Mouse (Mus musculus) kidney, embryonic 16.5 days (tissue): Measurements from ENCODE around the gene Prox2. TPM values are rescaled to one million over a fixed set of nuclear protein-coding genes. Genes with fewer than 3 reads are reported as not detected.
A peak's percentile ranks its signal among the peaks of the same experiment; 100 is the strongest.
"Not testable (repeated sequence)": the region's sequence is repeated elsewhere in the genome, so short reads cannot be mapped to it uniquely, and the experiment has no call there.

Experiments used
- ATAC-seq: fragments of 200-750 bp; cut with Nextera tagmentation; 2 replicates; pipeline ENCODE4 v1.8.0; 2017; ENCODE audit warnings: moderate TSS enrichment; ENCODE audit not compliant: low FRiP score, low TSS enrichment
- H3K27ac ChIP-seq: fragments of 300-500 bp; sonication (generic); 2 replicates; pipeline ENCODE4 v1.5.1; 2014; ENCODE audit warnings: low read length
- H3K27me3 ChIP-seq: fragments of 300-500 bp; sonication (generic); 2 replicates; pipeline ENCODE4 v1.6.1; 2014; ENCODE audit warnings: low read length, control low read depth, mixed read lengths; ENCODE audit not compliant: insufficient read depth
- H3K36me3 ChIP-seq: fragments of 300-500 bp; sonication (generic); 2 replicates; pipeline ENCODE4 v1.6.1; 2014; ENCODE audit warnings: low read length, control low read depth, mixed read lengths; ENCODE audit not compliant: insufficient read depth
- H3K4me1 ChIP-seq: fragments of 300-500 bp; sonication (generic); 2 replicates; pipeline ENCODE4 v1.6.1; 2014; ENCODE audit warnings: low read length, control low read depth, mixed read lengths; ENCODE audit not compliant: insufficient read depth
- H3K4me2 ChIP-seq: fragments of 300-500 bp; sonication (generic); replicated peaks from 2 replicates; pipeline ENCODE4 v1.6.1; 2014; ENCODE audit warnings: low read depth, low read length
- H3K4me3 ChIP-seq: fragments of 300-500 bp; sonication (generic); 2 replicates; pipeline ENCODE4 v1.5.1; 2014; ENCODE audit warnings: mild to moderate bottlenecking, low read length
- H3K9ac ChIP-seq: fragments of 300-500 bp; sonication (generic); replicated peaks from 2 replicates; pipeline ENCODE4 v1.6.1; 2014; ENCODE audit warnings: low read length
- H3K9me3 ChIP-seq: fragments of 300-500 bp; sonication (generic); 2 replicates; pipeline ENCODE4 v1.6.1; 2016; ENCODE audit warnings: low read length, control low read depth
- WGBS: fragments of 180-500 bp; shearing (Covaris S2); extraction: QIAGEN DNeasy Blood & Tissue Kit; methylation state at CpG from one replicate; pipeline ENCODE4 v1.1.7; 2014; 5-methylcytosine and 5-hydroxymethylcytosine counted together
- polyA plus RNA-seq: library from polyadenylated mRNA; unstranded; fragments of >200 nt; fragmentation: Nextera tagmentation; extraction: Ambion mirVana; gene quantifications from 2 replicates; pipeline ENCODE4 v1.2.1, GENCODE M21; 2015

Gene Prox2
- polyA plus RNA-seq, 1 experiment from 2014 or later: 3.7 TPM

DNA sequence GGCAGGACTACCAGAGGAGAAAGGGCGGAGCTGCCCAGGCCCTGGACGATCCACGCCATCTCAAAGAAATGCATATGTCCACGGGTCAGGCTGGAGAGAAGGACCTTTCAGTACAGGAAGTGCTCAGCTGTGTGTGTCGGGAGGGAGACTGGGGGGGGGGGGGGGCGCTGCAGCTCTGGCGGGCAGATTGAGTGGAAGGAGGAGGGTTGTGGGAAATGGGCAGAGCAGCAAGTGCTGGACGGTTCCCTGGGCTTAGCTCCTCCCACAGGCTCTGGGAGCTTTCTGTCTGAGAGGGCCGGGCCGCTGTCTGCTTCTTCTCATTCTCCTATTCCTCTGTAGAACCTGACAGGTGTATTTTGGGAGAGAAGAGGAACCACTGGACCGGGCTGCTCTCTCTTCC is 35.8 kb upstream of the Prox2 start:
- H3K4me2 ChIP-seq: no peak overlapping the region
- peak; percentile 13; the same call in 1 of the 2 replicates for ATAC-seq

DNA sequence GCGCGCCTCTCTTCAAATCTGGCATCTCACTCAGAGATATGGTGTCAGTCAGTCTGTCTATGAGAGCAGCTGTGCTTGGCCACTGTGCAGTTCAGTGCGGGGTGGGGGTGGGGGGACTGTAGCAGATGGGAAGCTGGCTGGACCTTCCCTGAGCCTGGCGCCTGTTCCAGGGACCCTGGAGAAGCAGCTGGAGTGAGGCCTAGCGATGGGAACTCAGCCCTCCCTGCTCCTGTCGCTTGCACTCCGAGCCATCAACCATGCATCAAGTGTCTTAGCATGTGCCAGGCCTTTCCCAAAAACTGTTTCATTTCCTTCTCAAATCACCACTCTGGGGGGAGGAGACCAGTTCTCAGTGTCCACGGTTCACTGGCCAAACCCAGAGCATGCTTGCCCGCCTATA is 35.1 kb upstream of the Prox2 start:
- 55% methylated on average over 9 of the region's 9 CpGs for WGBS
- H3K4me1 ChIP-seq: peaks cover 11% of the 10 kb centered on the region
- no peaks in the 10 kb centered on the region for H3K27me3 ChIP-seq
- H3K27ac ChIP-seq: 0 out of 2 replicates have a peak overlapping the region, but pooled peaks have one; percentile 18
- H3K9ac ChIP-seq: no peak overlapping the region
- H3K36me3 ChIP-seq: no peaks in the 10 kb centered on the region
- no peak overlapping the region for H3K4me2 ChIP-seq
- ATAC-seq: no peak
- no peak overlapping the region for H3K4me3 ChIP-seq
- H3K9me3 ChIP-seq: no peaks in the 10 kb centered on the region

More for the DNA sequence above, 35.8 kb upstream of the Prox2 start:
- Histone ChIP-seq H3K9me3 (no peaks in the 10 kb centered on the region), H3K4me1 (peaks cover 18% of the 10 kb centered on the region), H3K4me3 (no peak overlapping the region), H3K9ac (no peak overlapping the region), H3K27ac (no peak overlapping the region), H3K36me3 (no peaks in the 10 kb centered on the region), H3K27me3 (peaks cover 5% of the 10 kb centered on the region)
- 28% methylated on average over 9 of the region's 11 CpGs for WGBS

DNA sequence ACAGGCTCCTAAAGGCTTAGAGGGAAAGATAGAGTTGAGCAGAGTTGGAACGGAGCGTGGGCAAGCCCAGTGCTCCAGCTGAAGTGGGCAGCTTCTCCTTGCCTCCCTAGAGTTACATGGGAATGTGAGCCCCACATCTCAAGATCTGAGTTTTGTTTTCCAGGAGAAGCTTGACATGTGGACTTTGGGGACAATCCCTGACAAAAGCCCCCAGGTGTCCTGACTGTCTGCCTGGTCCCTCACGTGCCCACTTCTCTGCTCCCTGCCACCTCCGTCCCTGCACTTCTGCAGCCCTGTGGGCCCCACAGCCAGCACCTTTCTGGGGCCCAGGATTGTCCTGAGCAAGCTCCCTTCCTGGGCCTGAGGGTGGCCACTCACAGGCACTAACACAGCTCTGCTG is 34.3 kb upstream of the Prox2 start:
- 98% methylated on average over 4 of the region's 4 CpGs for WGBS
- Histone ChIP-seq H3K36me3 (no peaks in the 10 kb centered on the region), H3K9me3 (no peaks in the 10 kb centered on the region), H3K4me3 (no peak overlapping the region), H3K27me3 (no peaks in the 10 kb centered on the region), H3K27ac (no peak overlapping the region), H3K4me1 (peaks cover 8% of the 10 kb centered on the region), H3K9ac (no peak overlapping the region), H3K4me2 (no peak overlapping the region)
- no peak for ATAC-seq

DNA sequence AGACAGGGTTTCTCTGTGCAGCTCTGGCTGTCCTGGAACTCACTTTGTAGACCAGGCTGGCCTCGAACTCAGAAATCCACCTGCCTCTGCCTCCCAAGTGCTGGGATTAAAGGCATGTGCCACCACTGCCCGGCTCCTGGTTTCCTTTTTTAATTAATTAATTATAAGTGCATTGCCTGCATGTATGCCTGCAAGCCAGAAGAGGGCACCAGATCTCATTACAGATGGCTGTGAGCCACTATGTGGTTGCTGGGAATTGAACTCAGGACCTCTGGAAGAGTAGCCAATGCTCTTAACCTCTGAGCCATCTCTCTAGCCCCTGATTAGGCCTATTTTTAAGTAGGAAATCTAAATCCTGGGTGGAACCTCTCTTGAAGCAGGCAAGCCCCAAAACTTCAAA is 33.7 kb upstream of the Prox2 start:
- H3K9me3 ChIP-seq, H3K9ac ChIP-seq, H3K4me3 ChIP-seq, H3K4me1 ChIP-seq, H3K27me3 ChIP-seq, ATAC-seq, H3K4me2 ChIP-seq, H3K27ac ChIP-seq, H3K36me3 ChIP-seq: not testable (repeated sequence)
- WGBS: 78% methylated on average over 2 of the region's 2 CpGs

DNA sequence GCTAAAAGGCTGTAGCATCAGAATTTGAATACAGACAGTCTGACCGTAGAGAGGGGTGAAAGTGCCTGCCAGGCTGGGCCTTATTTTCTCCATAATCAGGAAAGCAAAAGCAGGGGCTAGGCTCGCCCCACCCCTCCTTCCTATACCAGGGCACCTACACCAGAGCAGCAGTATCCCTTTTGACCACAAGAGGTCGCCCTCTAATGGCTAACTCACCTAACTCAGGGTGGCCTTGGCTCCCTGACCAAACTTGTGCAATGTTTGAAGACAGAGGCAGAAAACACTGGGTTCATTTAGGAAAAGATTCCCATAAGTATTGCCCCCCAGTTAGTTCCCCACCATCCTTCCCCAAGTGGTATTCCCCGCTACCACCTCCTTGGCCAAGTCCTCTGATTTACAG is 32.2 kb upstream of the Prox2 start:
- no peak overlapping the region for H3K4me3 ChIP-seq
- no peaks in the 10 kb centered on the region for H3K27me3 ChIP-seq
- H3K9me3 ChIP-seq: no peaks in the 10 kb centered on the region
- H3K27ac ChIP-seq: no peak overlapping the region
- no peak overlapping the region for H3K9ac ChIP-seq
- H3K4me1 ChIP-seq: peaks cover 8% of the 10 kb centered on the region
- 0 out of 2 replicates have a peak, but pooled peaks have one; percentile 59 for ATAC-seq
- 11% methylated on average over 4 of the region's 4 CpGs for WGBS
- no peaks in the 10 kb centered on the region for H3K36me3 ChIP-seq
- no peak overlapping the region for H3K4me2 ChIP-seq

DNA sequence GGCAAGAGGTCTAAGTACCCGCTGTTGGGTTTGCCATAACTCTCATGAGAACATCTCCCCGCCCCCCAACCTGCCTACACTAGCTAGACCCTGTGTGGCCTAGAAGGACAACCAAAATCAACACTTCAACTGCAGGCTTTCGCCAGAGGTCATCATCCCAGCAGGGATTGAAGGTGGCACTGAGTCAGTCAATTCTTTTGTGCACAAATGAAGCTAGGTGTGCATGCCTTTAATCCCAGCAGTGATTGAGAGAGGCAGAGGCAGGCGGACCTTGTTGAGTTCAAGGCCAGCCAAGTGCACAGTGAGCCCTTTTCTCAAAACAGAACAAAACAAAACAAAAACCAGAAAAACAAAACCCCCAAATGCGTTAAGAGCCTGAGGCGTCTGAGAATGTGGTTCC is 30.5 kb upstream of the Prox2 start:
- WGBS: 76% methylated on average over 6 of the region's 6 CpGs
- Histone ChIP-seq H3K4me3 (no peak overlapping the region), H3K27ac (no peak overlapping the region), H3K9me3 (no peaks in the 10 kb centered on the region), H3K9ac (no peak overlapping the region), H3K4me1 (peaks cover 6% of the 10 kb centered on the region), H3K36me3 (no peaks in the 10 kb centered on the region), H3K27me3 (no peaks in the 10 kb centered on the region), H3K4me2 (no peak overlapping the region)
- ATAC-seq: no peak

DNA sequence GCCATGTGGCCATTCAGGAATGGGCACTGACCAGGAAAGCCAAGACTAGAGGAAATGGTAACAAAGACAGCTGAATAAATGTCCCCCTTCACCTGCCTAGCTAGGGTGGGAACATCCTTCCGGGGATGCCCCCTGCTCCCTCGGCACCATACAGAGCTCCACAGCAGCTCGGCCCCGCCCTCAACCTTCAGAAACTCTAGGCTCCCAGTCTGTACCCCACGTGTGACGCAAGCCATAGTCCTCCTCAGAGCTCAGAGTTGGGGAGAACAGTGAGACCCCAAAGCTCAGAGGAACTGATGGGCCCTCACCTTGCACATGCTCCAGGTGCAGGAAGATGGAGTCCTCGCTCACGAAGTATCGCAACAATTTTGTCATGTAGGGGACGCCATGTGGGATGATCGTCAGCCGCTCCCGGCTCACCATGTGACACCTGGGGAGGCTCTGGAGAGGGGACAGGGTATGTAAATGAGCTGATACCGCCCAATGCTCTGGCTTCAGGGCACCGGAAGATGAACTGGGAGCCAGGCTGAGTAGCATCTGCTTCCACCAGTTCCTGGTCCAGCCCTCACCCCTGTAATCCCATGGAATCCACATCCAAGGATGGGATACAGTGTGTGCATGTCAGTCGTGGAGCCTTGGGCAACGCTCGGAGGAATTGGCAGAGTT is 29.6 kb upstream of the Prox2 start:
- Histone ChIP-seq H3K27me3 (no peaks in the 10 kb centered on the region), H3K4me2 (no peak overlapping the region), H3K36me3 (0 out of 2 replicates have a peak, but pooled peaks cover 3% of the 10 kb centered on the region), H3K27ac (no peak overlapping the region), H3K4me3 (no peak overlapping the region), H3K4me1 (no peaks in the 10 kb centered on the region), H3K9me3 (no peaks in the 10 kb centered on the region), H3K9ac (no peak overlapping the region)
- 54% methylated on average over 18 of the region's 18 CpGs for WGBS
- ATAC-seq: no peak

DNA sequence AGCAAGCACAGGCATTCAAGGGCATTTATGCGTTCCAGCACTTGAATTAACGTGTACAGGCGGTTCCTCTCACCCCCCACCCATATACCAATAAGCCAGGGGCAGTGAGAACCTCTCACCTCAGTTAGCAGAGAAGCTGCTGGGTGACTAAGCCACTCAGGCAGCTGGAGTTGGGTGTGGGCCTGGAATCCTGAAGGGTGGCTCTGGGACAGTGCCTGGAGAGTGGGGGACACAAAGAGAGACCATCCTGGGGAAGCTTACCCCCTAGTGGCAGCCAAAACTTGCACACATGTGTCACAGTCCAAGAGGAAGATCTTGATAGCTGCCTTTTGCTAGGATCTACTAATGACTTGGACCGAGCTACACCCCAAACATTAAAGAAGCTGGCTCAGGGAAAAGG is 26.1 kb upstream of the Prox2 start:
- no peaks in the 10 kb centered on the region for H3K27me3 ChIP-seq
- peaks cover 33% of the 10 kb centered on the region for H3K36me3 ChIP-seq
- 77% methylated on average over 4 of the region's 4 CpGs for WGBS
- no peak overlapping the region for H3K27ac ChIP-seq
- H3K9me3 ChIP-seq: no peaks in the 10 kb centered on the region
- no peak overlapping the region for H3K9ac ChIP-seq
- H3K4me1 ChIP-seq: no peaks in the 10 kb centered on the region
- no peak overlapping the region for H3K4me3 ChIP-seq
- ATAC-seq: no peak; the same call in 1 of the 2 replicates
- H3K4me2 ChIP-seq: no peak overlapping the region

DNA sequence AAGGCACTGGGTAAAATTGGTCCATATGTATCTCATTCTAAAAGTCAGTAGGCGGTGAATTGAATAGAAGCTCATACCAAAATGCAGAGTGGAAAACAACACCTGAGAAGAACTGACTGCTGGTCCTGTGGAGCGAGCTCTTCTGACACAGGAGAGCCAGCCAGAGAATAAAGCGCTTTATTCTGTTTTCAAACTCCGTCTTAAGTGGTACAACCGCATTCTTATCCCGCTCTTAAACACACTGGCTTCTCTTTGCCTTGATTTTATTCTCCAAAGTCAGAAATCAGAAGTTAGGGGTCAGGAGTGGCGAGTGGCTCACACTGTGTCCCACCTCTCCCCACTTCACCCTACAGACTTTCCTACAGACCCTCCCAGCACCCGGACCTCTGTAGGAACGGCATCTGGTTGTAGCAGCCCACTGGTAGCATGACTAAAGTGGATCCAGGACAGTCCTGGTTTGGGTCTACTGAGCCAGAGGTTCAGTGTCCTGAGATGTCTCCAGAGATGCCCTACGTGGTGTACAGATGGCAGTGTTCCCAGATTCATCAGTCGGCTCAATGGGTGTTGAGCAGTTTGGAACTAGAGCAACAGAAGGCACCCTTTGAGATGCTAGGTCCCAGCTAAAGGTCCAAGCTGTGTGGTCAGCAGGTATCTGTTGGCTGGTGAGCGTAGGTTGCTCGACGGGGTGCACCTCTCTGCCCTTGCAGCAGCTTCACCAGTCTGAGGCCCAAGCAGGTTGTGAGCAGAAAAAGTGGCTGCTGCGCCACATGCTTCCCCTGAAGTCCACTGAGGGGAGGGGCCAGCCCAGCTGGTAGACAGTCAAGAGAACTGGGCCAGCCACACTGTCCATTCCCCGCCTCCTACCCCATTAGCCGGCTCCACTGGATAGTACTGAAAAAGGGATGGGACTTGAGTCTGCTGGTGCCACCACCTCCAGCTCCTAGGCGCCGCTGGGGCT is 25.2 kb upstream of the Prox2 start:
- no peak overlapping the region for H3K4me2 ChIP-seq
- no peaks in the 10 kb centered on the region for H3K9me3 ChIP-seq
- no peak overlapping the region for H3K9ac ChIP-seq
- no peak overlapping the region for H3K4me3 ChIP-seq
- peak; percentile 42; the same call in 1 of the 2 replicates for ATAC-seq
- H3K36me3 ChIP-seq: peaks cover 41% of the 10 kb centered on the region
- H3K27ac ChIP-seq: no peak overlapping the region
- no peaks in the 10 kb centered on the region for H3K27me3 ChIP-seq
- whole genome bisulfite sequencing: 77% methylated on average over 19 of the region's 19 CpGs
- H3K4me1 ChIP-seq: no peaks in the 10 kb centered on the region
